Mouse (Mus musculus) layer of hippocampus, adult 9-11 months (tissue): ENCODE data around the gene Pcbp2.
A peak's percentile ranks its signal among the peaks of the same experiment; 100 is the strongest.

Experiments used
- DNase-seq: peaks from one replicate; pipeline ENCODE4 v3.0.0; 2022

Gene Pcbp2

DNA sequence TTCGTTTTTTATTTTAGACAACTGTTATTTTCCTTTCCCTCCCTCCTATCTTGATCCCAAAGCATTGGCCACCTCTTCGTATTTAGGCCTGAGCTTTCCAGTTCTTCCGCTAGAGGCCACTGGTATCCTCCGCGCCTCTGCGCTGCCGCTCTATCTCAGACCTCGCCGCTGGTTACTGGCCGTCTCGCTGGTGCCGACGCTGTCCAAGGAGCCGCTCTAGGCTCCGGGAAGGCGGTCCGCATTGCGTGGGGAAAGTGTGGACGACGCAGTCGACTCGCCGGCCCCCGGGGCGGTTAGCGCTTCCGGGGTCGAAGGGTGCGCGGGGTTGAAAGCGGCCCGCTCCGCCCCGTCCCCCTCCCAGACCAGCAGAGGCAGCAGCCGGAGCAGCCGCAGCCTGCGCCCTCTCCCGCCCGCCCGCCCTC lies at the start of gene Pcbp2:
TSS of gene Pcbp2 (plus strand) at position 357 of the 422 bp plus-strand sequence.
- peak; percentile 97 for DNase-seq

DNA sequence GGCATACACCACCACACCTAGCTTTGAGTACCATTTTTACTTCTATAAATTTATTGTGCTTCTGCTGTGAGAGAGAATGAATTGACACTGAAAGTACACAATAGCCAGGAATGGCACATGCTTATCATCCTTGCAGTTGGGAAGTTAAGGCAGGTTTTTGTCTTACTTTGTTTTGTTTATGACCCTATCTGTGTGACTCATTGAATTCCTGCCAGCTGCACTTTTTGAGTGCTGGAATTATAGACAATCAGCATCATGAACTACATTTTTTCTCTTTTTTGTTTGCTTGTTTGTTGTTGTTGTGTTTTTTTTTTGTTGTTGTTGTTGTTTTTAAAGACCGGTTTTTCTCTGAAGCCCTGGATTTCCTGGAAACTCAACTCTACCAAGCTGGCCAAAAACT lies 49.4 kb upstream of the Pcbp2 start:
- DNase-seq: no peak

DNA sequence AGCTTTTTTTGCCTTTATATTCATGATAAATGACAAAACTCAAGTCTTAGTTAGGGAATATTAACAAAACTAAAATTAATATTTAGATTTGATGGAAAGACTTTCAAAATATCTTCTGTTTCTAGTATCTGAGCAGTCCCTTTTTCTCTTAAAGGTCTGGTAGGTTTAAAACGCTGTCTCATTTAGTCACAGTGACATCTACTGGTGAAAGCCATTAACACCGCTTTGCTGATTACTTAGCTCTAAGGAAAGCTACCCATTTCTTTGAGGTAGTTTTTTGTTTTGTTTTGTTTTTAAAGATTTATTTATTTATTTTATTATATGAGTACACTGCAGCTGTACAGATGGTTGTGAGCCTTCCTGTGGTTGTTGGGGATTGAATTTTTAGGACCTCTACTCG lies 48.9 kb upstream of the Pcbp2 start:
- no peak for DNase-seq

DNA sequence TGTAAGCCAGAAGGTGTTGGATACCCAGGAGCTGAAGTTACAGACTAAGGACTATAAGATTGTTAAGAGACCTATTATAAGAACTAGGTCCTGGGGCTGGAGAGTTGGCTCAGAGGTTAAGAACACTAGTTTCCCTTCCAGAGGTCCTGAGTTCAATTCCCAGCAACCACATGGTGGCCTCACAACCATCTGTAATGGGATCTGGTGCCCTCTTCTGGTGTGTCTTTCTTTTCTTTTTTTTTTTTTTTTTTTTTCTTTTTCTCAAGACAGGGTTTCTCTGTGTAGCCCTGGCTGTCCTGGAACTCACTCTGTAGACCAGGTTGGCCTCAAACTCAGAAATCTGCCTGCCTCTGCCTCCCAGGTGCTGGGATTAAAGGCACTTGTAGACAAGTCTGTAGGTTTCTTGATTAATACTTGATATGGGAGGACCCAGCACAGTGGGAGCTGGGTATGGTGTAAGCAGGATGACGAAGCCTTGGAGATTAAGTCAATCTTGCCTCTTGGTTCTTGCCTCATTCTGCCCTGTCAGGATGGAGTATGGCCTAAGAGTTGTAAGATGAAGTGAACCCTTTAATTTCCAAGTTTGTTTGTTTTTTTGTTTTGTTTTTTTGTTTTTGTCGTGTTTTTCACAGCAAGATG lies 46.6 kb upstream of the Pcbp2 start:
- DNase-seq: no peak

DNA sequence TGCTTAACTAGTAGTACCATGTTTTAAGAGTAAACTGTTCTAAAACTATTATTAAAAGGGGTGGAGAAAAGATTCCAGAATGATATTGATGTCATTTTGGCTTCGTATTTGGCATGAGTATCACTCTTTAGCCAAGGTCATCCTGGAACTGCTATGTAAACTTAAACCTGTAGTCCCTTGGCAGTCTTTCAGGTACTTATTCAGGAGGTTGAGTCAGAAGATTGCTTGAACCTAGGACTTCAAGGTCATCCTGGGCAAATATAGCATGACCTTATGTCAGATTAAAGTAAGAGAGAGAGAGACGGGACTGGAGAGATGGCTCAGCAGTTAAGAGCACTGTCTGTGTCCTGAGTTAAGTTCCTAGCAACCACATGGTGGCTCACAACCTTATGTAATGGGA lies 45.7 kb upstream of the Pcbp2 start:
- DNase-seq: no peak

DNA sequence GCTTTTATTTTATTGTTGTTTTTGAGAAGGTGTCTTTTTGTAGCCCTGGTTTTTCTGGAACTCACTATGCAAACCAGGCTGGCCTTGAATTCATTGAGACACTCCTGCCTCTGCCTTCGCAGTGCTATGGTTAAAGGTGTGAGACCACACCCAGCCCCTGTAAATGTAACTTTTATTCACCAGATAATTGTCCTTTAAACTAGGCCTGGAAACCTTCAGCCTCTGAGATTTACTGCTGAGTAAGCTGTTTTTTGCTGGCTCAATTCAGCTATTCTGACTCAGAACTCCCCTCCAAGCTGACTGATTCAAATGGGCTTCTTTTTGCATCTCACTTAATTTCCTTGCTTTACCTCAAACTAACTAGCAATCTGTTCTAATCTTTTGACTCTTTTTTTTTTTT lies 43.4 kb upstream of the Pcbp2 start:
- no peak for DNase-seq

DNA sequence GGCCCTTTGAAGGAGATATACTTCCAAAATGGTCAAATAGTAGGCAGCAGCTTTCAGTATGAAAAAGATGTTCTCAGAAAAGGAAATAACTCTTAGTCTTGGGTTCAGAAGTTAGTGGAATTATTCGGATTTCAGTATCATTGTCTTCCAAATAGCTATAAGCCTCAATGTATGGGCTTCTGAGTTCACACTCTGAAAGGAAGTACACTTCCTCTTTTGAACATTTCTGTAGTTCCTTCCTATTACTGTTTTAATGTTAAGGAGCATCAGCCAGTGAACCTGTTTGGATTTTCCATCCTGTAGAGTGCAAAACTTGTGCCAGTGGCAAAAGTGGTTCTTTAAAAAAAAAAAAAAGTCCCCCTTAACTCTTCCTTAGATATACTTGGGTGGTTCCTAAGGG lies 38.3 kb upstream of the Pcbp2 start:
- no peak for DNase-seq

DNA sequence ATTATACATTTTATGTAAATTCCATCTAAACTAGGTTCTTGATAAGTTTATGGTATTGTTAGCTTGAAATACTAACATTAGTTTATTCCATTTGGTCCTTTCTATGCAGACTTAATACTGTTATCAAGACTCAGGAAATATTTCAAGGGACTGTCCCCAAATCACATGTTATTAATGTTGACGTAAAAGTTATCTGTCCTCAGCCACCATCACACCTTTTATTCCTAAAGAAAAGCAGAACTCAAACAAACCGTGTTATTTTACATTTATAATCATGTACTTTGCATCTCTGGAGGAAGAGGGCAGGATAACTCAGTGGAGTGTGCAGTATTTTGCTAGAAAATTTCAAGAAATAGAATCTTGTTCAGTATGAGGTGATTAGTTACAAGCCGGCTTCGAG lies 37.2 kb upstream of the Pcbp2 start:
- DNase-seq: no peak

DNA sequence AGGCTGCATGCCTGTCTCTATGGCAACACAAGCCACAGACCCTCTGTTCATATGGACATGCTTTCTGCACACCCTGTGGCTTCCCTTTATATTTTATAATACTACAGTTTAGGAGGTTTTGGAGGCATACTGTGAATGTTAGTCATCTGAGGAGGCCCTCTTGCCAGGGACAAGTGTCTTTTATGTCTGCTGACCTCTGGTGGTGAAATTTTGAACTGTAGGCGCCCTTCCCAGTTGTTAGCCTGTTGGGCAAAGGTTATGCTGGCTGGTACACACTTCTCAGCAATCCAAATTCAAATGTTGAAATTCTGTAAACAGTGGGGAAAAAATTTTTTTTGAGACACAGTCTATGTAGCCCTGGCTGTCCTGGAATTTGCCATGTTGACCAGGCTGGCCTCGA lies 27.8 kb upstream of the Pcbp2 start:
- peak; percentile 84 for DNase-seq

DNA sequence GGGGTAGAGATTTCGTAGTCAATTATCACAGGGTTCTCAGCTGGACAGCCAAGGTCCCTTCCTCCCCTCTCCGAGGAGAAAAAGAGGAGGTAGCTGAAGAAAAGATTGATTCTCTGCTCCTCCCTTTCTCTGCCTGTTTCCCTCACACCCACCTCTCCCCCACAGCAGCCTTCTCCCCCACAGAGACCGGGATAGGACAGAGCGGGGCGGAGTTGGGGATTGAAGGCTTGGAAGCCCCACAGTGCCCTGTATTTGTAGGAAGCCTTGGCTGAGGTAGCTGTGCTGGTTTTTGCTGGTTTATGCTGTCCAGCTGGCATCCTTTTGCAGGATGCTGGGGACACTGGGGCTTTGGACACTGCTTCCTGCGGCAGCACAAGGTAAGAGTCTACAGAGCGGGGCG lies 25.2 kb upstream of the Pcbp2 start, which contains the start of gene Amhr2:
TSS of gene Amhr2 (plus strand) at position 222 of the 400 bp plus-strand sequence.
- DNase-seq: no peak

DNA sequence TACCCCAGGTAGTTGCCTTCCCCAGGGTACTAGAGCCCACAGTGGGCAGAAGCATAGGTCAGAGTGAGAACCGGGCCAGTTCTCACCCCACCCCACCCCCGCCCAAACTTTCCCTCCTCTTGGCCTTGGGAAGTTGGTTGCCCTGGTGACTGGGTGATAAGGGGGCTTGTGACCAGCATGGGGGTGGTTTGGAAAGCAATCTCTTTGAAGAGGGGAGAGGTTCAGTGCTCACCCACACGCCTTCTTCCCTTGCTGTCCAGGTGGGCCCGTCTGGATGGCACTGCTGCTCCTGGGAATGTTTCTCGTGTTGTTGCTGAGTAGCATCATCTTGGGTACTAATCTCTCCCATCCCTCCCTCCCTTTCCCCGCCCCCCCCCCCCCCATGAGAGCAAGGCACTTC lies 23.9 kb upstream of the Pcbp2 start:
- no peak for DNase-seq

DNA sequence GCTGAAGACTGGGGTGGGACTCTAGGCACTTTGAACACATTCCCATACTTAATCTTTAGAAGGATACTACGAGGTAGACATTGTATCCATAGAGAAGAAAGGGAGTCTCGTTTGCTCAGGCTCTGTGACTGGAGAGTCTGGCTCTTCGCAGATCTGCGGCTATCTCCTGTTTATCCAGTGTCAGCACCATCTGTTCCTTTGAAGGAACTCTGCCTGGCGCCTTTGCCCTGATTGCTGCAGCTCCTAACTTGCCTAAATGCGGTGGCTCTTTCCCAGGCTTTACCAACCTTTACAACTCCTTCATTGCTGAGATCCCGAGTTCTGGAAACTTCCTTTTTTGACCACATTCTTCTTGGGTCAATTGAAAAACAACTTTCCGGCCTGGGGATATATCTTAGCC lies 21.0 kb upstream of the Pcbp2 start:
- no peak for DNase-seq

DNA sequence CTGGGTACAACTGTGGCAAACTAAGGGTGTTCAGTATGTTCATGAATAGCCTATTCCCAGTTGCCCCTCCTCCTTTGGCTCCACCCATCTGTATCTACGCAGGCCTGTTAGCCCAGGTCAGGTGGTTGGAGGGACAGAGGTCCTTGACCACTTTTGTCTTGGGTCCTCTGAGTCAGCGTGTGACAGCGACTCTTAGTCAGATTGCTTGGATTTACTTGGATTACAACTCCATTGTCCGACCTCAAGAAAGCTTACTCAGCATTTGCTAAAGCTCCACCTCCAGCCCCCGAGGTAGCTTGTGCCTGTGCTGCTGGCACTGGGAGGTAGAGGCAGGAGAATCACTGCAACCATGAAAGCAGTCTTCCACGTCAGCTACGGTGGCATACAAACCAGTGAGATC lies 19.4 kb upstream of the Pcbp2 start:
- no peak for DNase-seq

DNA sequence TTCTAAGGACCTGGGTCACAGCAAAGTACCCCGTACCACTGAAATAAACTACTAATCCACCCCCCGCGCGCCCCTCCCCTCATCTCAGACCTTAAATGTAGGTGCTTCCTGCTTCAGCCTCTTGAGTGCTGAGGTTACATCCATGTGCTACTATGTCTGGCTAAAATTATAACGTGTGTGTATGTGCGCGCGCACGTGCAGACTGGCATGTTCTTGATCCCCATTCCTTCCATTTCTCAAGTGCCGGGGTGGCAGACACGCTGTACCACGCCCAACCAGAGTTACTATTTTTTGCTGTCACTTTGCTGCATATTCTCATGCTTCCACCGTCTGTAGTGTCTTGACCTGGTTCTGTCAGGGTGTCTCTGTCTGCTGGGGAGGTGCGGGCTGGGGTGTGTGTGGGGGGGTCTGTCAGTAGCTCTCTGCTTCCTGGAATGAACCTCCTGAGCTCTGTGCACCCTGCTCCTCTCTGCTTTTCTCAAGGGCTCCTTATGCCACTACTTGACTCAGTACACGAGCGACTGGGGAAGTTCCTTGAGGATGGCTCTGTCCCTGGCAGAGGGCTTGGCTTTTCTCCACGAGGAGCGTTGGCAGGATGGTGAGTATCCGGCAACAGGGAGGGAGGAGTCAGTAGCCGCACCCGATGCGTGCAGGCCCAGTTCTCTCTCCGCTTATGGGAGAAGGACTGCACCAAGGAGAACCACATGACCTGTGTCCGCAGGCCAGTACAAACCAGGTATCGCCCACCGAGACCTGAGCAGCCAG lies 18.5 kb upstream of the Pcbp2 start:
- no peak for DNase-seq

DNA sequence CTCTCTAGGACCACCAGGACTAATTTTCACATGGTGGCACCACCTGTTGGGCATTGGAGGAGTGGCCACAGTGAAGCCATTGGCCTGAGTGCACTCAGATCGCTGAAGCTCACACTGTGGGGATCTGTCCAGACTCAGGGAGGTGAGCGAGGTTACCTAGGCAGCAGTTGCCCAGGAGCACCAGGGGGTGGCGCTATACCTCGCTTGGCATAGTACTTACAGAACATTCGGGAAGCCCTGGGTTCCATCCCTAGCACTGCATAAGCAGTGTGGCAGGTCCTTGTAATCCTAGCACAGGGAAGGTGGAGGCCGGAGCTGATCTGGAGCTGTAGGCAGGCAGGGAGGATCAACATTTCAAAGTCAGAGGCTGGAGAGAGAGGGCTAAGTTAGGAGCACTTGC lies 14.3 kb upstream of the Pcbp2 start:
- no peak for DNase-seq

DNA sequence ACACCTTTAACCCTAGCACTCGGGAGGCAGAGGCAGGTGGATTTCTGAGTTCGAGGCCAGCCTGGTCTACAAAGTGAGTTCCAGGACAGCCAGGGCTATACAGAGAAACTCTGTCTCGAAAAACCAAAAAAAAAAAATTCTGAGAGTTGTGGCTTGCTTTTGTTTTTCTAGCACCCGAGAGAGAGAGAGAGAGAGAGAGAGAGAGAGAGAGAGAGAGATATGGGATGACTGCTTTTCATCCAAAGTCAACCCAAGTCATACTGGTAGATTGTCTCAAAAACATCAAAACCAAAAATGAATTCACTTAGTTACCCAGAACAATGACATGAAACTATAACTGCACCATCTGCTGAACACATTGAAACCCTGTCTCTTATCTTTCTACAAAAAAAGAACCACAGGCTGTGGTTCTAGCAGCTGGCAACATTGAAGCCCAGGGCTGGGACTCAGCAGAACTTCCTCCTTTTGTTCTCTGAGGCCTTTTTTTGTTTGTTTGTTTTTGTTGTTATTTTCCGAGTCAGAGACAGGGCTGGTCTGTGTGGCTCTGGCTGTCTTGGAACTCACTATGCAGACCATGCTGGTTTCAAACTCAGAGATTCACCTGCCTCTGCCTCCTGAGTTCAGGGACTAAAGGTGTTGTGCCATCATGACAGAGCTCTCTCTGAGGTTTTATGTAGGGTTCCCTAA lies 12.1 kb upstream of the Pcbp2 start:
- DNase-seq: no peak

DNA sequence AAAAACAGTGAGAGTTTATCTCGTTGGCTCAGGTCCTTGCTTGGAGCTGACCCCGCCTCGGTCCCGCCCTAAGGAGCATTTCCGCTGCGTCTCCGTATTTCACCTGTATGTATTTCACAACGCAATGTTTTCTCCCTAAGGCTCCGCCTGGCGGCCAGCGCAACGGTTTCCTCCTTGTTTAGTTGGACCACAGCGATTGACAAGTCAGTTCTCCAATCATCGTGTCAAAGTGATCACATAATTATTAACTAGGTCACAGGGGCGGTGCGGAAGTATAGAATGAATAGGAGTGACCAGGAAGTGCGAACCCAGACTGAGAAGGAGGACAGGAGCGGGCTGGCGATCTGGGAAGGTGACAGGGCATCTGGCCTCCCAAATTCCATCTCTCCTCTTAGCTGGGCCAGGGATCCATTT lies 11.4 kb upstream of the Pcbp2 start, which contains the start of gene Prr13:
TSS of gene Prr13 (plus strand) at position 125 of the 414 bp plus-strand sequence.
- DNase-seq: peak; percentile 96

DNA sequence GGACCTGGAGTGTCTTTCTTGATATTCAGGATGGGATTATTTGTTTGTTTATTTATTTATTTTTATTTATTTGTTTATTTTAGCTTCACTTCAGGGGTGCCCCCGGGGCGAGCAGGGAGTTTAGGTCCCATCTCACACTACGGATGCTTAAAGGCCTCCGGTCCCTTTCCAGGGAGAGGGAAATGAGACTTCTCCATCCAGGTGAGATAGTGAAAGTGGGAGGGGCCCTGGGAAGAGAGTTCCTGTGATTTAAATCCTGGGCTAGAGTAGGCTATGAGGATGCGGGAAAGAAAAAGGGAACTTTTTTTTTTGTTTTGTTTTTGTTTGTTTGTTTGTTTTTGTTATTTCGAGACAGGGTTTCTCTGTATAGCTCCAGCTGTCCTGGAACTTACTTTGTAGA lies 11.0 kb upstream of the Pcbp2 start:
- DNase-seq: no peak

DNA sequence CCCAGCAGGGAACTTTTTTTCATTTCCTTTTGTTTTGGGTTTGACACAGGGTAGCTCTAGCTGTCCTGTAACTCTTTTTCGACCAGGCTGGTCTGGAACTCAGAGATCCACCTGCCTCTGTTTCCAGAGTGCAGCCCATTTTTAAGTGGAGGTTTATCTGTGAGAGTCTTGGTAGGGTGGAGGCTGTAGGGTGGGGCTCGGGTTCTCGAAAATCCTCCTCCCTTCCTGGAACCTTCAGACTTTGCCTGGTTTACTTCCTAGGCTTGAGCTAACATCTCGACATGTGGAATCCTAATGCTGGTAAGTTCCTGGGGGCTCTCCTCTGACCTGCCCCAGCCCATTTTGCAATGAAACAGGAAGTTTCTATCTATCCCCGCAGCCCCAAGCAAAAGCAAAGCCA lies 10.5 kb upstream of the Pcbp2 start:
- DNase-seq: no peak

DNA sequence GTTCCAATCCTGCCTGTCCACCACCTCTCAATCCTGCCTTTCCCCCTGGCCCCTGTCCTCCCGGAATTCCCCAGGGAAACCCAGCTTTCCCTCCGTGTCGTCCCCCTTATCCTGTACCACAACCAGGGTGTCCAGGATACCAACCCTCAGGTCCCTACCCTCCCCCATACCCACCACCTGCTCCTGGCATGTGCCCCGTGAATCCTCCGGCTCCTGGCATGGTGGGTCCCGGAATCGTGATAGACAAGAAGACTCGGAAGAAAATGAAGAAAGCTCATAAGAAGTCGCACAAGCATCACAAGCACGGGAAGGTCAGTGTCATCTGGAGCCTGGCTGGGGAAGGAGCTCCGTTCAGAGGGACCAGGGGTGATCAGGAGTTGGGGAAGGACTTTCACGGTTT lies 9.9 kb upstream of the Pcbp2 start:
- DNase-seq: no peak

DNA sequence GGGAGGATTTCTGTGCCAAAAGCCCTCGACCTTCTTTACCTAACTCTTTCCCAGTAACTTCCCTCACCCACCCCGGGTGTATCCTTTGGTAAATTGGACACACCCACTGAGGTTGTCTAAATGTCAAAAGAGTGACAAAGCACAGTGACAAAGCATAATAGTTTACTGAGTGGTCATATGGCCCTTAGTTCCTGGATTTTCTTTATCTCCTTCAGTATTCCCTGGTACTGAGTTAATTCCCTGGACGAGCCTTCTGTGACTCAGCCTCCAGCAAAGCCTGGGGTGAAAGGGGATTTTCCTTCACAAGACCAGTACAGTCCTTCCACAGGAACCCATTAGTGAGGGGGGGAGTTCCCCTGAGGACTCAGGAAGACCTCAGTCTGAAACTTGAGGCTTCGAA lies 9.4 kb upstream of the Pcbp2 start:
- DNase-seq: no peak

DNA sequence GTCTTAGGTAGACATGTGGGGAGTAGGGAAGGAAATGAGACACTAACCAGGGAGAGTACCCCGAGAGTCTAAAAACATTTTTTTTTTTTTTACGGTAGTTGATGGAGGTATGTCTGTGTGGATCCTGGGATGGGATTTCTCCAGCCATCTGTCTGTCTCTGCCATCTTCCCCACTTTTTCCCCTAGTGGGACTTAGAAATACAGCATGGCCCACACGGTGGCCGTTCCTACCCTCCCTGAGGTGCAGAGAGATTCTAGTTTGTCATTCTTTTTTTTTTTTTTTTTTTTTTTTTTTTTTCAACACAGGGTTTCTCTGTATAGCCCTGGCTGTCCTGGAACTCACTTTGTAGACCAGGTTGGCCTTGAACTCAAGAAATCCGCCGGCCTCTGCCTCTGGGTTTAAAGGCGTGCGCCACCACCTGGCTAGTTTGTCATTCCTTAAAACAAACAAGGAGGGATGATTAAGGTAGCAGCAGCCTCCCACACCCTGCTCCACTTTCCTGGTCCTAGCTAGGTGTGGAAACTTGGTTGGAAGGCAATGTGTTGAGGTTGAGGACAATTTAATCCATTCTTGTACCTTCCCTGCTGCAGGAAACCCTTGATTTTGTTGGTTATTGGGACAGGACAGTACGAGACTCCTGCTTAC lies 8.8 kb upstream of the Pcbp2 start:
- no peak for DNase-seq

DNA sequence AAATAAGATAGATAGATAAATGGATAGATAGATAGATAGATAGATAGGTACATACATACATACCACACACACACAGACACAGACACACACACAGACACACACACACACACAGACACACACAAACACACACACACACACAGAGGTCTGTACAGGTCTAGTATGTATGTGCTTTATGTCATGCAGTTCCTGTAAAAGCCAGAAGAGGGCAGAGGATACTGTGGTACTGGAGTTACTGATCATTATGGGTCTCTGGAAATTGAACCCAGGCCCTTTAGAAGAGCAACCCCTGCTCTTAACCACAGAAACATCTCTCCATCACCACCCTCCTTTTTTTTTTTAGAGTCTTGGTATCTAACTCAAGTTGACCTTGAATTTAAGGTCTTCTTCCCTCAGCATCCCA lies 6.7 kb upstream of the Pcbp2 start:
- DNase-seq: no peak
